Mouse (Mus musculus): ENCODE results near the gene Men1. TPM values are rescaled to one million over a fixed set of nuclear protein-coding genes. Genes with fewer than 3 reads are reported as not detected.
A peak's percentile ranks its signal among the peaks of the same experiment; 100 is the strongest.

Men1 gene
- total RNA-seq, 4 experiments from 2014 or later = 10.0 to 16.0 (median 12.3) TPM

- DNase-seq (ENCODE audit: low spot score) = peak; percentile 91
Measured at GRCm38 (mm10) chr19:6364317-6364725, 29.5 kb downstream of the Men1 start.

GRCm38 (mm10) chr19:6364842-6365241 is 30.1 kb downstream of the Men1 start:
- no peak for DNase-seq (ENCODE audit: low spot score)

- DNase-seq (ENCODE audit: low spot score) = no peak
Measured at GRCm38 (mm10) chr19:6370175-6370574, 35.4 kb downstream of the Men1 start.

GRCm38 (mm10) chr19:6372433-6372832 is 37.7 kb downstream of the Men1 start:
- DNase-seq (ENCODE audit: low spot score) = no peak

- DNase-seq (ENCODE audit: low spot score) = peak; percentile 84
Measured at GRCm38 (mm10) chr19:6373539-6374400, 39.0 kb downstream of the Men1 start.

GRCm38 (mm10) chr19:6374571-6374970 is 39.8 kb downstream of the Men1 start:
- no peak for DNase-seq (ENCODE audit: low spot score)

- DNase-seq (ENCODE audit: low spot score) = no peak
Measured at GRCm38 (mm10) chr19:6375423-6376254, 40.9 kb downstream of the Men1 start.

- DNase-seq (ENCODE audit: low spot score) = no peak
Measured at GRCm38 (mm10) chr19:6376255-6376564, 41.4 kb downstream of the Men1 start.

- DNase-seq (ENCODE audit: low spot score) = no peak
Measured at GRCm38 (mm10) chr19:6376643-6377042, 41.9 kb downstream of the Men1 start.

GRCm38 (mm10) chr19:6377327-6378040 is 42.7 kb downstream of the Men1 start:
- no peak for DNase-seq (ENCODE audit: low spot score)

GRCm38 (mm10) chr19:6380411-6381166 is 45.8 kb downstream of the Men1 start:
- DNase-seq (ENCODE audit: low spot score) = no peak

- no peak for DNase-seq (ENCODE audit: low spot score)
Measured at GRCm38 (mm10) chr19:6381238-6381637, 46.5 kb downstream of the Men1 start.

GRCm38 (mm10) chr19:6382323-6382924 is 47.6 kb downstream of the Men1 start:
- DNase-seq (ENCODE audit: low spot score) = no peak

GRCm38 (mm10) chr19:6383470-6383869 is 48.7 kb downstream of the Men1 start:
- no peak for DNase-seq (ENCODE audit: low spot score)

- peak; percentile 92 for DNase-seq (ENCODE audit: low spot score)
Measured at GRCm38 (mm10) chr19:6384128-6384527, 49.3 kb downstream of the Men1 start, which contains the start of gene Pygm. Gene Pygm, plus strand, starts transcription at chr19:6384399.

- peak; percentile 48 for DNase-seq (ENCODE audit: low spot score)
Measured at GRCm38 (mm10) chr19:6384954-6385353, 50.2 kb downstream of the Men1 start.

- DNase-seq (ENCODE audit: low spot score) = no peak
Measured at GRCm38 (mm10) chr19:6385419-6385818, 50.6 kb downstream of the Men1 start.

GRCm38 (mm10) chr19:6385821-6386220 is 51.0 kb downstream of the Men1 start:
- no peak for DNase-seq (ENCODE audit: low spot score)

- no peak for DNase-seq (ENCODE audit: low spot score)
Measured at GRCm38 (mm10) chr19:6386234-6386633, 51.5 kb downstream of the Men1 start.

GRCm38 (mm10) chr19:6388006-6388405 is 53.2 kb downstream of the Men1 start:
- DNase-seq (ENCODE audit: low spot score) = peak; percentile 56

- DNase-seq (ENCODE audit: low spot score) = no peak
Measured at GRCm38 (mm10) chr19:6389803-6390202, 55.0 kb downstream of the Men1 start.

Data from heart, adult 8-10 months (tissue).